Mouse (Mus musculus) midbrain, embryonic 10.5 days (tissue): ENCODE results near the gene Sema4c. TPM values are rescaled to one million over a fixed set of nuclear protein-coding genes. Genes with fewer than 3 reads are reported as not detected.

Experiments used
- DNase-seq: peaks from one replicate; pipeline ENCODE4 v3.0.0-alpha.2; 2017; ENCODE audit warnings: low spot score
- H3K27ac ChIP-seq: fragments of 300-500 bp; sonication (generic); replicated peaks from 2 replicates; pipeline ENCODE4 v1.5.1; 2016; ENCODE audit warnings: mild to moderate bottlenecking
- H3K27me3 ChIP-seq: fragments of 300-500 bp; sonication (generic); 2 replicates; pipeline ENCODE4 v1.6.1; 2016; ENCODE audit warnings: low read depth, mild to moderate bottlenecking; ENCODE audit not compliant: poor library complexity, severe bottlenecking
- H3K36me3 ChIP-seq: fragments of 300-500 bp; sonication (generic); 2 replicates; pipeline ENCODE4 v1.6.1; 2016; ENCODE audit warnings: mild to moderate bottlenecking, moderate library complexity
- H3K4me1 ChIP-seq: fragments of 300-500 bp; sonication (generic); 2 replicates; pipeline ENCODE4 v1.6.1; 2016
- H3K4me3 ChIP-seq: fragments of 300-500 bp; sonication (generic); 2 replicates; pipeline ENCODE4 v1.5.1; 2016; ENCODE audit warnings: mild to moderate bottlenecking, moderate library complexity
- H3K9me3 ChIP-seq: fragments of 300-500 bp; sonication (generic); replicated peaks from 2 replicates; pipeline ENCODE4 v1.6.1; 2016; ENCODE audit warnings: mild to moderate bottlenecking
- WGBS: fragments of 180-500 bp; shearing (Covaris S2); methylation state at CpG from one replicate; pipeline ENCODE4 v1.1.7; 2016; 5-methylcytosine and 5-hydroxymethylcytosine counted together
- polyA plus RNA-seq: library from polyadenylated mRNA; unstranded; fragments of >200 nt; fragmentation: Nextera tagmentation; extraction: Ambion mirVana; gene quantifications from 2 replicates; pipeline ENCODE4 v1.2.1, GENCODE M21; 2016

Sema4c gene
- polyA plus RNA-seq, 1 experiment from 2014 or later: 20.8 TPM

DNA sequence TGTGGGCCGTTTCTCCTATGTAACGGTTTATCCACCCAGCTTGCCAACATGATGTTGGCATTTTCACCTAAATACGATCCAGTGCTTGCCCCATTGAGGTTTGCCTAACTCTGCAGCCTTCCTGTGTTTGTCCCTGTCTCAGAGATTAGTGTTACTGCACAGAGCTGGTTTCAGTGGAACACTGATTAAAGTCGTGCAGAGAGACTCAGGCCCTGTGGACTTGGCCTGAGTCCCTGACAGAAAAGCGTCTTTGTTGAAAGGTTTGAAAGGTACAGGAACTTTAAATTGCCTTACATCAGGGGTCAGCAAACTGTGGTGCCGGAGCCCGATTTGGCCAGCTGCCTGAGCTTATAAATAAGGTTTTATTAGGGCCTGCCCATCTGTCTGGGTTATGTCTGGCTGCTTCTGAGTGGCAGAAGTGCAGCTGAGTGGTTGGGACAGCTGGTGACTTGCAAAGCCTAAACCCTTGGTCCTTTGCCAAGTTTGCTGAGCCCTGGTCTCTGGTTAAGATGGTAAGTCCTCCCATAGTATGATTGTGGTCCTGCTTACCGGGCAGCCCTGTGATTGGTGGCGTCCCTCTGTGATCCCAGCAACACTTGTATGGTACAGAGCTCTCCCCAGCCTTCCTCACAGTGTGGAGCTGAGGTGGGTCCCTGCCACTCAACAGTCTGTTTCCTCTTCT lies 34.7 kb downstream of the Sema4c start:
- DNase-seq: no peak
- 92% methylated on average over 9 of the region's 9 CpGs for WGBS
- Histone ChIP-seq H3K36me3 (peaks cover 89% of the 10 kb centered on the region), H3K9me3 (no peaks in the 10 kb centered on the region), H3K4me1 (peaks cover 4% of the 10 kb centered on the region; the same call in 1 of the 2 replicates), H3K27me3 (no peaks in the 10 kb centered on the region), H3K27ac (no peak overlapping the region), H3K4me3 (no peak overlapping the region)

DNA sequence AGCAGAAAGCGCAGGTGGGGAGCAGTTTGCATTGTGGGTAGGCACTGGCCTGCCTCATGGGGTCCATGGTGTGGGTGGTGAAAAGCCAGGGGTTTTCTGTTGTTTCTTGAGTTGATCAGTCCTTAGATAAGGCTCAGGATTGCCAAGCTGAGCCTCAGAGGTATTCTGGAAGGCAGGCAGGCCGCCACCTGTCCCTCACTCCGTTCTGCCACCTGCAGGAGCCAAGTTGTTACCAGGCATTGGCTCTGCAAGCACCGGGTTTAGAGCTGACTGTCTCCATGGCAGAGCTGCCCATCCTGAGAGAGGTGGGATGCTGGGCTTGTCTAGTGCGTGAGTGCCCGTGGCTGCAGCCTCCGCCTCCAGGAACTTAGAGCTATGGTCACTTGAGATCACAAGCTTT lies 35.9 kb downstream of the Sema4c start:
- WGBS: 90% methylated on average over 7 of the region's 7 CpGs

DNA sequence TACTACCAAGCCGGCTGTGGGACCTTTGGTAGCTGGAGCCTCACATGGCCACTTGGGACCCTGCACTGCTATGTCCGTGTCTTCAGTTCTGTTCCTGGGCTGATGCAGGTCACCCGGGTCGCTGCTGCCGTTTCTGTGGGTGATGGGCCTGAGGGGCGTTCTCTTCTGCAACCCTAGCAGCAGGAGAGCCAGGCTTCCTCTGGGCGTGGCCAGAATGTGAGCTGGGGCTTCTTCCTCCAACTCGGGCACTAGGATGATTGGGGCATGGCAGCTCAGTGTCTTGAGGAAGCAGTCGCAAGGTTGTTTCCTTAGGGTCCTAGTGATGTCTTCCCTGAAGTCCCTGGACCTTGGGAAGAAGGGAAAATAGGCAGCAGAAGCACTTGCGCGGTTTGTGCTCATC lies 38.5 kb downstream of the Sema4c start:
- H3K27me3 ChIP-seq: no peaks in the 10 kb centered on the region
- peaks cover 9% of the 10 kb centered on the region for H3K4me1 ChIP-seq
- H3K4me3 ChIP-seq: no peak overlapping the region
- H3K9me3 ChIP-seq: no peaks in the 10 kb centered on the region
- peaks cover 96% of the 10 kb centered on the region for H3K36me3 ChIP-seq
- DNase-seq: no peak
- 89% methylated on average over 11 of the region's 11 CpGs for WGBS
- no peak overlapping the region for H3K27ac ChIP-seq

More for the DNA sequence above, 35.9 kb downstream of the Sema4c start:
- Histone ChIP-seq H3K27me3 (no peaks in the 10 kb centered on the region), H3K36me3 (peaks cover 99% of the 10 kb centered on the region), H3K4me3 (no peak overlapping the region), H3K27ac (no peak overlapping the region), H3K4me1 (no peaks in the 10 kb centered on the region), H3K9me3 (no peaks in the 10 kb centered on the region)
- DNase-seq: no peak

DNA sequence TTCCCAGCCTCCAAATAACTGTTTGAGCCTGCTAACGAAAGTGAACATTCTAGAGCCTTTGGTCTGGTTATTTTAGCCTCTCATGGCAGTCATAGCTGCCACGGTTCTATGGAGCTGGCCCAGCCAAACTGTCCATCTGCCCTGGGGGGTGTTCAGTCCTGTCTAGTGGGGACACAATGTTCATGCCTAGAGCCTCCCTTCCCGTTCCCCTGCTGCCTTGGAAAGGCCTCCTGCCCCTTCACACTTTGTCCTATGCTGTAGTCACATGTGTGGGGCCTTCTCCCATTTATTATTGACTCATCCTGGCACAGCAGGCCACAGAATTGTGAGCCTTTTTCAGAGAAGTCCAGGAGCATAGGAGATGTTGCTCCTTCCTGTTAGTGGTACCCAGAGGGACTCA lies 39.9 kb downstream of the Sema4c start:
- H3K9me3 ChIP-seq: no peaks in the 10 kb centered on the region
- 88% methylated on average over 3 of the region's 3 CpGs for WGBS
- no peak overlapping the region for H3K4me3 ChIP-seq
- no peak for DNase-seq
- H3K27ac ChIP-seq: no peak overlapping the region
- peaks cover 90% of the 10 kb centered on the region for H3K36me3 ChIP-seq
- peaks cover 22% of the 10 kb centered on the region for H3K4me1 ChIP-seq
- H3K27me3 ChIP-seq: no peaks in the 10 kb centered on the region

DNA sequence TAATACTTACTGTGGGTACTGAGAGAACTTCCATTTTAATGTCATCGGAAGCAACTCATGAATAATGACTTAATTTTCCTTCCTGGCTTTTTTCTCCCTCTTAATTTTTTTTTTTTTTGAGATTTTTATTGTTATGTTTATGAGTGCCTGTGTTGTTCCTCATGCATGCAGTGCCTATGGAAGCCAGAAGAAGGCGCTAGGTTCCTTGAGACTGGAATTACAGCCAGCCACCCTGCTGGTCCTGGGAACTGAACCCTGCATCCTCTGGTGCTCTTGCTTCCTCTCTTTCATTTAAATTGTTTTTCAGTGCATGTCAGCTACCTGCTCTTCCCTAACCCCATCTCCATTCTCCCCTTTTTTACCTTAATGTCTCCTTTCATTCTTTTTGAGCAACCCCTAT lies 44.4 kb downstream of the Sema4c start:
- H3K27me3 ChIP-seq: no peaks in the 10 kb centered on the region
- H3K4me1 ChIP-seq: peaks cover 31% of the 10 kb centered on the region
- H3K36me3 ChIP-seq: peaks cover 45% of the 10 kb centered on the region
- H3K27ac ChIP-seq: no peak overlapping the region
- H3K4me3 ChIP-seq: peak overlapping the region; percentile 97
- WGBS: 43% methylated on average over 2 of the region's 2 CpGs
- no peaks in the 10 kb centered on the region for H3K9me3 ChIP-seq
- peak; percentile 35 for DNase-seq

DNA sequence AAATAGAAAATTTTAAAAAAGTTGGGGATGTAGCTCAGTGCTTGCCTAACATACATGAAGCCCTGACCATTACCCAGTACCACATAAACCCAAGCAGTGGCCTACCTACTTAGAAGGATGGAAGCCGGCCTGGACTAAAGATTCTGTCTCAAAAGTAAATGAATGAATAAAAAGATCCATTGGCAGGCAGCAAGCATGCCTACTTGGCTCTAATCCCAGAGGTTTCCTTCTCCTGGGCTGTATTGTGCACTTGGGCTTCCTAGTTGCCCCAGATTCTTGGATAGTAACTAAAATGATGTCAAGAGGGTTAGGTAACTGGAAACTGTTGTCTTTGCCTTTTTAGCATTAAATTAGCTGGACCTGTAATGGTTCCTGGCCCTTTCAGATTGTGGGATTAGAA lies 44.8 kb downstream of the Sema4c start:
- no peaks in the 10 kb centered on the region for H3K27me3 ChIP-seq
- 9% methylated on average over 1 of the region's 1 CpGs for WGBS

DNA sequence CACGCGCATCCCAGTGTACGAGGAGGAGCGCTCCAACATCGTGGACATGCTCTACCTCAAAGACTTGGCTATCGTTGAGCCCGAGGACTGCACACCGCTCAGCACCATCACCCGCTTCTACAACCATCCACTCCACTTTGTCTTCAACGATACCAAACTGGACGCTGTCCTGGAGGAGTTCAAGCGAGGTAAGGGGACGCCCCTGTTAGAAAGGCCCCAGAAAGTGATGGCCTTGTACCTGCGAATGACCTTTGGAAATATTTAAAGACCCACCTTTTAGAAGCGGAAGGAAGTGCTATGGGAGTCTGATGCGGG lies 45.2 kb downstream of the Sema4c start:
- peaks cover 31% of the 10 kb centered on the region for H3K4me1 ChIP-seq
- WGBS: under 1% methylated on average over 16 of the region's 16 CpGs
- H3K36me3 ChIP-seq: peaks cover 37% of the 10 kb centered on the region
- DNase-seq: no peak
- H3K4me3 ChIP-seq: peak overlapping the region; percentile 97
- H3K27me3 ChIP-seq: no peaks in the 10 kb centered on the region
- H3K9me3 ChIP-seq: no peaks in the 10 kb centered on the region
- peak overlapping the region; percentile 94 for H3K27ac ChIP-seq

More for the DNA sequence above, 44.8 kb downstream of the Sema4c start:
- Histone ChIP-seq H3K9me3 (no peaks in the 10 kb centered on the region), H3K27ac (peak overlapping the region; percentile 94), H3K4me1 (peaks cover 31% of the 10 kb centered on the region), H3K4me3 (peak overlapping the region; percentile 97), H3K36me3 (peaks cover 41% of the 10 kb centered on the region)
- no peak for DNase-seq

DNA sequence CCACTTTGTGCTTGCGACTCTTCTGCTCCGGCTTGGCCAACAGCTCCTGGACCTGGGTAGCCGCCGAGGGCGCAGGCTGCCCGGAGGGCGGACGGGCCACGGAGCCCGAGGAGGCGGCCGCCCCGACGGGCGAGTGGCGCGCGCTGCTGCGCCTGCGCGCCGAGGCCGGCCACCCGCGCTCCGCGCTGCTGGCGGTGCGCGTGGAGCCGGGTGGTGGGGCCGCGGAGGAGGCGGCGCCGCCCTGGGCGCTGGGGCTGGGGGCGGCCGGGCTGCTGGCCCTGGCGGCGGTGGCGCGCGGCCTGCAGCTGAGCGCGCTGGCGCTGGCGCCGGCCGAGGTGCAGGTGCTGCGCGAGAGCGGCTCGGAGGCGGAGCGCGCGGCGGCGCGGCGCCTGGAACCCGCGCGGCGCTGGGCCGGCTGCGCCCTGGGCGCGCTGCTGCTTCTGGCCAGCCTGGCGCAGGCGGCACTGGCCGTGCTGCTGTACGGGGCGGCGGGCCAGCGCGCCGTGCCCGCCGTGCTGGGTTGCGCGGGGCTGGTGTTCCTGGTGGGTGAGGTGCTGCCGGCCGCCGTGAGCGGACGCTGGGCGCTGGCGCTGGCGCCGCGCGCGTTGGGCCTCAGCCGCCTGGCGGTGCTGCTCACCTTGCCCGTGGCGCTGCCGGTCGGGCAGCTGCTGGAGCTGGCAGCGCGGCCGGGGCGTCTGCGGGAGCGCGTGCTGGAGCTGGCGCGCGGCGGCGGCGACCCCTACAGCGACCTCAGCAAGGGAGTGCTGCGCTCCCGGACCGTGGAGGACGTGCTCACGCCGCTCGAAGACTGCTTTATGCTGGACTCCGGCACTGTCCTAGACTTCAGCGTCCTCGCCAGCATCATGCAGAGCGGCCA lies 45.8 kb downstream of the Sema4c start:
- WGBS: 6% methylated on average over 126 of the region's 126 CpGs
- Histone ChIP-seq H3K27me3 (no peaks in the 10 kb centered on the region), H3K36me3 (peaks cover 36% of the 10 kb centered on the region), H3K27ac (peak overlapping the region; percentile 94), H3K9me3 (no peaks in the 10 kb centered on the region), H3K4me1 (peaks cover 31% of the 10 kb centered on the region), H3K4me3 (peak overlapping the region; percentile 97)
- peak; percentile 66 for DNase-seq

DNA sequence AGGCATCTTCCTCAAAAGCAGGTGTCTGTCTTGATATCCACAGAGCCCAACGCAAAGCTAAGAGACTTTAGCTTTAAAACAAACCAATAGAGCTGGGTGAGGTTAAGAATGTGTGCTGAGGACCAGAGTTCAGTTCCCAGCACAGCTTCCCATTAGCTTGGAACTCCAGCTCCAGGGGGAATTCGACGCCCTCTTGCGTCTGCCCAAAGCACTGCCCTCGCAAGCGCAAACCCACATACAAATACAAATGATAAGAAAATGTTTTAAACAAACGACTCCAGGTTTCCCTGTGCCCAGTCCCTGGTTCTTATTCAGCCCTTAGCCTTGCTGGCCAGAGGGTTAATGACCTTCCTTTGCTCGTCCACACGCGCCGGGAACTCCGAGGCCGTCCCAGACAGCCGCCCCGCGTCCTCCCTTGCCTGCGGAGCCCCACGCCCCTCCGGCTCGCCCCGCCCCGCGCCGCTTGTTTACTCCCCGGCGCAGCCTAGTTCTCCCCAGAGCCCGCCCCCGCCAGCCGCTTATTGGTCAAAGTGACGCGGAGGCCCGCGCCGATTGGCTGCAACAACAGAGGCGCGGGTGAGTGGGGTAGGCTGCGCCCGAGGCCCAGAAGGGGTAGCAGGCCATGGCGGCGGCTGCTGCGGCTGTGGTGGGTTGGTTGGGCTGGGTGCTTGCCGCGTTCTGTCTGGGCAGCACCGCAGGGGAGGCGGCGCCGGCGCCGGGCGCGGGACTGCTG lies 46.7 kb downstream of the Sema4c start, which contains the start of gene Cnnm3:
Cnnm3 (plus strand) TSS at position 579 of the 733 bp plus-strand sequence.
- peaks cover 35% of the 10 kb centered on the region for H3K36me3 ChIP-seq

DNA sequence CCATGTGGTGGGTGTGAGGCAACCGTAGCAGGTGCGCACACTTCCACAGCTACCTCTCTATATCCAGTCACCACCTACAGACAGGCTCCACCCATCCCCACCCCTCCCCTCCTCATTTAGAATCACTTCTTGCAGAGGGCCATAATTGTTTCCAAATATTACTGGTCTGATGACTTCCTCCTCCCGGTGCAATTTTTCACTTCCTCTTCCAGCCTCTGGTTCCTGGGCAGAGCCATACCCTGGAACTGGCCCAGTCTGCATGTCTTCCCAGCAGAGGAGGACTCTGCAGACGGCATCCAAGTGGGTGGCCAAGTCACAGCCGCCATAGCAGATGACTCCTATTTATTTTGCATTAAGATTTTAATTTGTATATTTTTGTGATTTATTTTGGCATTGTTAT lies 49.9 kb downstream of the Sema4c start:
- Histone ChIP-seq H3K4me1 (peaks cover 8% of the 10 kb centered on the region), H3K36me3 (peaks cover 22% of the 10 kb centered on the region), H3K9me3 (no peaks in the 10 kb centered on the region), H3K4me3 (no peak overlapping the region), H3K27me3 (no peaks in the 10 kb centered on the region), H3K27ac (no peak overlapping the region)
- 90% methylated on average over 5 of the region's 5 CpGs for WGBS
- no peak for DNase-seq

More for the DNA sequence above, 46.7 kb downstream of the Sema4c start, which contains the start of gene Cnnm3:
- 1% methylated on average over 48 of the region's 51 CpGs for WGBS
- DNase-seq: peak; percentile 100
- Histone ChIP-seq H3K27ac (peak within 1 kb of the TSS; percentile 94), H3K4me1 (peaks cover 31% of the 10 kb centered on the region), H3K4me3 (peak within 1 kb of the TSS; percentile 97), H3K9me3 (no peaks in the 10 kb centered on the region), H3K27me3 (no peaks in the 10 kb centered on the region)

DNA sequence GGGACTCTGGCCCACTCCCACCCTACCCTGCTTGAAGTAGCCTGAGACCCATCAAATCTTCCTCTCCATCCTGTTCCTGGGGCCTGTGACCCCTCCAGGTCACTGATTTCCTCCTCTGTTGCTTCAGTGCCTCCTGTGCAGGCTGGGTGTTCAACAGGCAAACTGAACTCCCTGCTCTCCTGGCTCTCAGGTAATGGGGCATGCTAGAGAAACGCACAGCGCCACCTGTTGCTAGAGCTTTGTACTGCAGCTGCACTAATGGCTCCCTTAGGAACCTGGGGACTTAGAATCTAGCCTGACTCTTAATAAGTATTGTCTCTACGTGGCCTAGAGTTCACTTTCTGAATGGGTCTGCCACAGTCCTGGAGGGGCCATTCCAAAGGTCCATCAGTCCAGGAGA lies 56.9 kb downstream of the Sema4c start:
- DNase-seq: peak; percentile 73
- Histone ChIP-seq H3K4me3 (no peak overlapping the region), H3K4me1 (no peaks in the 10 kb centered on the region), H3K27ac (no peak overlapping the region), H3K9me3 (no peaks in the 10 kb centered on the region), H3K27me3 (no peaks in the 10 kb centered on the region), H3K36me3 (peaks cover 37% of the 10 kb centered on the region)
- 10% methylated on average over 3 of the region's 3 CpGs for WGBS
